Mouse (Mus musculus): ENCODE data around the gene Apobec4.
A peak's percentile ranks its signal among the peaks of the same experiment; 100 is the strongest.
"Not testable (repeated sequence)": the region's sequence is repeated elsewhere in the genome, so short reads cannot be mapped to it uniquely, and the experiment has no call there.

Apobec4 gene

GRCm38 (mm10) chr1:152766804-152767748, 16.7 kb downstream of the Apobec4 start:
- DNase-seq: no peak

DNA sequence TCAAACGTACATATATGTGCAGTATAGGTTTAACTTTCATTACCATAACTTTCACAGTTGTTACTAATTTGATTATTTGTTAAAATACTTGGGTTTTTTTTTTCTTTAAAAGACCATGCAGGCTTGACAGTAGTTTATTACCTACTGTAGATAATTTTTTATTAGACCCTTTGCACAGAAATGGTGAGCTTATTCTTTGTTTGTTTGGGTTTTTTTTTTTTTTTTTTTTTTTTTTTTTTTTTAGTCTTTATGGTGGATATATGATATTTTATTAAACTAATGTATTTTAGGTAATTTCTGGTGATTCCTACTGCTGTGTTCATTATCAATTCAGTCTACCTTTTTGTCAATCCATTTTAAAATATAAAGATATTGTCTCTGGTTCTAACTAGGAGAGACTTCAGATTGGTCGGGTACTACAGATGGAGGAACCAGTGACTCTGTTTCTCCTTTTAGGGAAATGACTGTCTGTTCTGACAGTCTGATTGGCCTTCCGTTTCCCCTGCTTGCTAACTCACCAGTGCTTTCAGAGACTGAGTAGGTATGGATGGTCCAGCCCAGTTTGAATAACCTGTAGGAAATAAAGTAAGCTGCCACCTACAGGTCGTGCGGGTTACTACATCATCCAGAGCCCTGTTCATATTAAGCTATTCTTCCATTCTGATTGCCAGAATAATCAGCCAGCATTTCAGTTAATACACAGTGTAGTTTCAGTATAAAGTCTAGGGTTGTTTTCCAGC, 17.6 kb downstream of the Apobec4 start:
- peak; percentile 90 to 92 for DNase-seq

GRCm38 (mm10) chr1:152771016-152771415, 20.7 kb downstream of the Apobec4 start:
- DNase-seq: no peak

GRCm38 (mm10) chr1:152774601-152775000, 24.2 kb downstream of the Apobec4 start:
- DNase-seq: not testable (repeated sequence)

GRCm38 (mm10) chr1:152779071-152779737, 28.9 kb downstream of the Apobec4 start:
- DNase-seq: peak; percentile 81 to 83

- no peak for DNase-seq
These were observed 34.3 kb downstream of the Apobec4 start for GRCm38 (mm10) chr1:152784620-152785019.

- not testable (repeated sequence) for DNase-seq
These were observed 35.1 kb downstream of the Apobec4 start for GRCm38 (mm10) chr1:152785446-152785845.

- no peak for DNase-seq
These were observed 36.6 kb downstream of the Apobec4 start for GRCm38 (mm10) chr1:152786953-152787352.

- no peak for DNase-seq
These were observed 37.8 kb downstream of the Apobec4 start for GRCm38 (mm10) chr1:152788121-152788660.

DNA sequence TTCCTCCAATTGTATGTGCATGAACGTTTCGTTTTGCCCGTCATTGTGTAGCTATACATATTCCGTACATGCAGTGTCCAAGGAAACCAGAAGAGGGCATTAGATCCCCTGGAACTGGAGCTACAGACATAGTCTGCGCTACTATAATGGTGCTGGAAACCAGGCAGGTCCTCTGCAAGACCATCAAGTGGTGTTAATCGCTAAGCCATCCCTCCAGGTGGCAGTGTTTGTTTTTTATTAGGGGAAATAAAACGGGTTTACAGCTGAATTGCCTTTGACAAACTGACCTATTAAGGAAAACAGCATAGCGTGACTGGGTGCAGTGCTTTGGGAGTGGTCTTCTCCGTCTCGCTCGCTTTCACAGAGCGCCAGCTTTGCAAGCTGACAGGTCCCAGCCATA, 39.9 kb downstream of the Apobec4 start:
- DNase-seq: peak; percentile 62 to 79

DNA sequence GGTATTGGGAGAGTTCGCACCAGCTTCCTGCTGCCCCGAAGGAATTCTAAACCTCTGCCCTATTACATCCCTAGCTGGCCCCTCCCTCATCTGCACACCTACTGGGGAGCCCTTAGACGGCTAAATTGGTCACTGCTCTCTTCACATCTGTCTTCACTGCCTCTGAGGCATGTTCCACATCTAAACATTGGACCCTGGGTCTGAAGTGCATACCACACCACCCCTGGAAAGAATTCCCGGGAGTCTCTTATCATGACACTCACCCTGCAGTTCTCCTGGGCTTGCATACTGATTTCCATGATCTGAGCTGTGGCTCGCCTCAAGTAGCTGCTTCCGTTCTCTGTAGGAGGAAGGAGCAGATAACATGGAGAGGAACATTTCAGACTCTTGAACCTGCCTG, 40.5 kb downstream of the Apobec4 start:
- peak; percentile 22 to 56 for DNase-seq

DNA sequence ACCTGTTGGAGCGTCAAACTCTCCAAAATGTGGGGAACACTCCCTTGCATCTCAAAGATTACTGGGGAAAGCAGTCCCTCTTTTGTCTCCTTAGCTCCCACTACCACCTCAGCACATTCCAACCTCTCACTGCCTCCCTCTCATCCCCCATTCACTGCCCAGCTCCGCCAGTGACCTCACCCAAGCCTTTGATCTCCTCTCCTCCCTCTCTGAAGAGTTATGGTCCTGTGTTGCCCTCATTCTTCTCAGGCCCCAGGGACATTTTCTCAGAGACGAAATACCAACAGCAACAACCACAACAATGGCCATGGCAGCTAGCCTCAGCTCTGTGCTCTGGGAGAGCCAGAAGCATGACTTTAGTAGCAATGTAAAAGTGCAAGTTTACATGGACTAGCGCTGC, 40.9 kb downstream of the Apobec4 start:
- DNase-seq: peak; percentile 33 to 55

DNA sequence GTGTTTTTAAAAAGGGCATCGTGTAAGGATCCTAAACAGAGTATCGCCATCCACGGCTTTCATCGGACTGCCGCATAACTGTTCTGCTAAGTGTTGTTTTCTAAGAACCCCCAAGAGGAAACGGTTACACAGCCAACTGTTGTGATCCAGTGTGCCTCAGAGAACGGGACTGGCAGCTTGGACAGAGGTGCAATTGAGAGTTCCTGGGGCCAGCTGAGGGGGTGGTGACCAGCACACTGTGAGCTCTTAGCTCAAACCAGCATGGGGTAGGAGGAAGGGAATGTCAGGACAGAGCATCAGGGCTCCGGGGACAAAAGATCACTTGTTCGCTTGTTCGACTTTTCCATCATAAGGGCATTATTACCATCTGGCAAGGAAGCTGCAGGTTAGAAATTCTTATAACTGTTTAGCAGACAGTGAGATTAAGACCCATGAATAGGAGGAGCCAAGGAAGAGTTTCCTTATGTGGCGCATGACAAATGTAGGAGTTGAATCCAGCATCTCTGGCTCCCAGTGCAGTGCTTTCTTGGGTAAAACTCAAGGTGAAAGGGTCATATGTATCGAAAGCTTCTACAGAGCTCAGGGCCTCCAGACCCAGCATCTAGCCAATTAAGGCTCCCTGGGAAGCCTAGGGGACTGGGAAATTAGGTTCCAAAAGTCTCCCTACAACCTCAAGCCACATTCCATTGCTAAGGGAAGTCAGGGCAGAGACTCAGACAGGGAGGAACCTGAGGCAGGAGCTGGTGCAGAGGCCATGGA, 42.6 kb downstream of the Apobec4 start:
- DNase-seq: no peak

- DNase-seq: no peak
These were observed 43.3 kb downstream of the Apobec4 start for GRCm38 (mm10) chr1:152793495-152794130.

- no peak for DNase-seq
These were observed 45.4 kb downstream of the Apobec4 start for GRCm38 (mm10) chr1:152795688-152796255.

GRCm38 (mm10) chr1:152796683-152797263, 46.4 kb downstream of the Apobec4 start:
- DNase-seq: no peak

DNA sequence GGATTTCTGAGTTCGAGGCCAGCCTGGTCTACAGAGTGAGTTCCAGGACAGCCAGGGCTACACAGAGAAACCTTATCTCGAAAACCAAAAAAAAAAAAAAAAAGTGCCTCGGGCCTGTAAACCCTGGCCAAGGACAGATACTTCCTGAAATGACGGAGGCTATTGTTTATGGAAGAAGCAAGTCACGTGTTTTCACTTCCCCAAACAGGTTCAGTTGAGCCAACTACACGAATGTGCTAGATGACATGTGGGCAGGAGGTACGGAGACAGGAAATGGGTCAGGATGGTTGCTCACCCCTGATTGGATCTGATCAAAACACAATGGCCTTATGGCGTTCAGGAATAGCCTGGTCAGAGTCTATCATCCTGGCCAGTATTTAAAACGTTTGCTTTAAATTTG, 47.8 kb downstream of the Apobec4 start:
- no peak for DNase-seq

GRCm38 (mm10) chr1:152799897-152800296, 49.5 kb downstream of the Apobec4 start, which contains the start of gene Ncf2:
Gene Ncf2, plus strand, starts transcription at chr1:152800194.
- peak; percentile 54 to 66 for DNase-seq

DNA sequence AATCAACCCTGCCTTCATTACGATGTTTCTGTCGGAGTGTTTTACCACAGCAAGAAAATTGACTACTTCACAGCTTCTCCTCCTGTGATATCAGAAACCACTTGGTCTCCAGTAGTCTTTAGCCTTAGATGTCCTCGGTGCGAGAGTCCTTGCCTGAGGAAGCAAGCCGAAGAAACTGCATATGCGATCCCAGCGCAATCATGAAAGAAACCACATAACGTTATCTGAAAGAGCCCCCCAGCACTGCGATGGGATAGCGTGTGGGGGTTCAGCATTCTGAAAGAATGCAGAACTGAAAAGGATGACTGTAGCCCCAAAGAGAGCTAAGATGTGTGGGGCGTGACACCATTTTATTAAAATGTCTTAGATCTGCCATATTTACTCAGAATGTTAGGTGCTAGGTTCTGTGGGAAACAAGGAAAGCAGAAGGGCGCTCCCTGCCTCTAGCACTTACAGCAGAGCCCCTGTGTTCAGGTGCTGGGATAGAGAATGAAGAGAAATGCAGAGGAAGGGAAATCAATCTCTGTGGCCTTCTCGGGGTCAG, 50.4 kb downstream of the Apobec4 start:
- DNase-seq: no peak

DNA sequence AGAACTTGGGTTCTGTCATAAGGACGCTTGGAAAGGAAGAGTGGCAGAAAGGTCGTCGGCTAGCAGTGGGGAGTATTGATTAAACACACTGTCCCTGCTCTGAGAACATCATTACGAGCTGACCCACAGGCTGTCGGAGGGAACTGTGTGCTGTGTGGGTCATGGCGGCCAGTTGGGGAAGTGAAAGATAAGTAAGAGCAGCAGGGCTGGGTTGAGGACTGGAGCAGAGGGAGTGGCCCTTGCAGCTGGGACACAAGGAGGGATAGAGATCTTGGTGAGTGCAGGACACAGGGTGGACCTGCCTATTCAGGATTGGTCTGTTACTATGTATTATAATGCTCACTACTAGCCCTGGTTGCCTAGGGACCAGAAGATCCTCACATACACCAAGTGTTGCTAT, 54.6 kb downstream of the Apobec4 start:
- DNase-seq: no peak

All from kidney, postnatal 4 days (tissue).